Comparison of ENCODE assay signal across 13 mouse cellular contexts in the genomic region with DNA sequence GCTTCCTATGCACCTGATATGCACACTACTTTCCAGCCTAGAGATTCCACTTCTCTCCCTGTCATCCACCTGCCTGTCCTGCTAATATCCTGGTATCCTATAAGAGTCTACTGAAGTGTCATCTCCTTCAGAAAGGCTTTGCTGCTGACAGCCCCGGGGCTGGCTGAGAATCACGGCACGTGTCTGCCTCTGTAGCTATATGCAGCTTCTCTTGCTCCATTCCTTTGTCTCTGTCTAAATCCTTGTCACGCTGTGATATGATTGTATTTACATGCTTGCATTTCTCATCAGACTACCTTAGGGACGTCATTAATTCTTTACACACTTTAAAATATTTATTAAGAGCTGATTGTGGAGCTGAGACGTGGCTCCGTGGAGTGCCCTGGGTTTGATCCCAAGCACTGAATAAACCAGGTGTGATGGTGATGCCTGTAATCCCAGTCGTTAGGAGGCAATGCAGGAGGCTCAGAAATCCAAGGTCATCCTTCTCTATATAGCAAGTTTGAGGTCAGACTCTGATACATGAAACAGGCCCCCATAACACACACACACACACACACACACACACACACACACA. TPM values are rescaled to one million over a fixed set of nuclear protein-coding genes. Genes with fewer than 3 reads are reported as not detected.
DNase-seq lines count a peak whose midpoint lies in the region; ATAC-seq and TF ChIP-seq lines count a peak whose summit lies in the region.
"Had no signal": no experiment of that assay in that cellular context is flagged by ENCODE, and none has a peak within 500 bp of the region (broad histone marks: within the 10 kb centered on the region; RNA-seq: fewer than 3 reads in every experiment).

No protein-coding gene starts in this region.

- H3K27me3 ChIP-seq in forebrain, embryonic 14.5 days (replicated peaks; ENCODE audit: control insufficient read depth, insufficient read depth, low read length): no peaks in the 10 kb centered on the region
- no peaks in the 10 kb centered on the region for H3K27me3 ChIP-seq in forebrain, embryonic 10.5 days (ENCODE audit: poor library complexity, severe bottlenecking)
- H3K27me3 ChIP-seq in hindbrain, embryonic 14.5 days (ENCODE audit: control insufficient read depth, insufficient read depth, low read length): no peaks in the 10 kb centered on the region
- H3K27me3 ChIP-seq in hindbrain, embryonic 10.5 days (ENCODE audit: insufficient read depth, poor library complexity, severe bottlenecking): no peaks in the 10 kb centered on the region
- no peaks in the 10 kb centered on the region for H3K27me3 ChIP-seq in forebrain, postnatal 0 days (ENCODE audit: insufficient read depth, low read length)
- no peaks in the 10 kb centered on the region for H3K27me3 ChIP-seq in midbrain, embryonic 16.5 days (ENCODE audit: control insufficient read depth, insufficient read depth, low read depth, low read length)
- H3K27me3 ChIP-seq: limb, embryonic 12.5 days; liver, embryonic 15.5 days; Patski had no signal

- no peak for TF ChIP-seq CTCF in forebrain, postnatal 0 days (IDR thresholded peaks at IDR 0.05; ENCODE audit: low read depth)

- no peaks in the 10 kb centered on the region for H3K9me3 ChIP-seq in forebrain, embryonic 14.5 days (replicated peaks; ENCODE audit: control insufficient read depth, low read length)
- no peaks in the 10 kb centered on the region for H3K9me3 ChIP-seq in forebrain, embryonic 10.5 days
- H3K9me3 ChIP-seq in hindbrain, embryonic 14.5 days (ENCODE audit: control insufficient read depth, low read length): no peaks in the 10 kb centered on the region
- H3K9me3 ChIP-seq in hindbrain, embryonic 10.5 days: no peaks in the 10 kb centered on the region
- no peaks in the 10 kb centered on the region for H3K9me3 ChIP-seq in forebrain, postnatal 0 days (ENCODE audit: low read length)
- no peaks in the 10 kb centered on the region for H3K9me3 ChIP-seq in midbrain, embryonic 16.5 days (replicated peaks; ENCODE audit: control insufficient read depth, low read length, poor library complexity, severe bottlenecking)
- H3K9me3 ChIP-seq: limb, embryonic 12.5 days; liver, embryonic 15.5 days had no signal

- H3K27ac ChIP-seq in forebrain, embryonic 14.5 days (ENCODE audit: low read depth, low read length): peak overlapping the region; percentile 15; the same call in 1 of the 2 replicates
- H3K27ac ChIP-seq in forebrain, embryonic 10.5 days: no peak overlapping the region
- peak overlapping the region; percentile 71 for H3K27ac ChIP-seq in hindbrain, embryonic 14.5 days
- H3K27ac ChIP-seq in hindbrain, embryonic 10.5 days: no peak overlapping the region
- 0 out of 2 replicates have a peak overlapping the region, but pooled peaks have one; percentile 0 for H3K27ac ChIP-seq in forebrain, postnatal 0 days (ENCODE audit: low read depth, low read length)
- peak overlapping the region; percentile 83 for H3K27ac ChIP-seq in midbrain, embryonic 16.5 days (ENCODE audit: low read length)
- H3K27ac ChIP-seq: limb, embryonic 12.5 days; liver, embryonic 15.5 days had no signal

- 75% methylated on average over 8 of the region's 8 CpGs for WGBS in forebrain, embryonic 14.5 days
- 84% methylated on average over 8 of the region's 8 CpGs for WGBS in forebrain, embryonic 10.5 days
- 61% methylated on average over 8 of the region's 8 CpGs for WGBS in hindbrain, embryonic 14.5 days
- 86% methylated on average over 8 of the region's 8 CpGs for WGBS in hindbrain, embryonic 10.5 days
- WGBS in forebrain, postnatal 0 days: 65% methylated on average over 8 of the region's 8 CpGs
- 39% methylated on average over 8 of the region's 8 CpGs for WGBS in midbrain, embryonic 16.5 days

- DNase-seq in forebrain, embryonic 14.5 days (ENCODE audit: low spot score): no peak
- no peak for DNase-seq in forebrain, embryonic 10.5 days (ENCODE audit: extremely low spot score, low spot score)
- DNase-seq in hindbrain, embryonic 14.5 days (ENCODE audit: low spot score): no peak
- DNase-seq in hindbrain, embryonic 10.5 days (ENCODE audit: low spot score): no peak
- DNase-seq in forebrain, postnatal 0 days: no peak
- no peak for DNase-seq in lung, postnatal 10 days
- DNase-seq in urinary bladder, postnatal 14 days (ENCODE audit: low spot score): no peak
- DNase-seq: lung, postnatal 4 days; thymus, postnatal 14 days had no signal

- peaks cover 6% of the 10 kb centered on the region; the same call in 1 of the 2 replicates for H3K36me3 ChIP-seq in forebrain, embryonic 14.5 days (ENCODE audit: control insufficient read depth, insufficient read depth, low read length)
- no peaks in the 10 kb centered on the region; the same call in 1 of the 2 replicates for H3K36me3 ChIP-seq in forebrain, embryonic 10.5 days (replicated peaks)
- H3K36me3 ChIP-seq in hindbrain, embryonic 14.5 days (replicated peaks; ENCODE audit: control insufficient read depth, insufficient read depth): no peaks in the 10 kb centered on the region; the same call in 1 of the 2 replicates
- 0 out of 2 replicates have a peak, but pooled peaks cover 4% of the 10 kb centered on the region for H3K36me3 ChIP-seq in hindbrain, embryonic 10.5 days
- peaks cover 5% of the 10 kb centered on the region; the same call in 1 of the 2 replicates for H3K36me3 ChIP-seq in forebrain, postnatal 0 days (ENCODE audit: insufficient read depth)
- no peaks in the 10 kb centered on the region; the same call in 1 of the 2 replicates for H3K36me3 ChIP-seq in midbrain, embryonic 16.5 days (ENCODE audit: control insufficient read depth, insufficient read depth, low read length)

- H3K9ac ChIP-seq in forebrain, embryonic 14.5 days (ENCODE audit: low read length): no peak overlapping the region
- H3K9ac ChIP-seq in hindbrain, embryonic 14.5 days: peak overlapping the region; percentile 30
- no peak overlapping the region for H3K9ac ChIP-seq in forebrain, postnatal 0 days
- peak overlapping the region; percentile 34; the same call in 1 of the 2 replicates for H3K9ac ChIP-seq in midbrain, embryonic 16.5 days (ENCODE audit: low read depth, low read length)
- H3K9ac ChIP-seq: limb, embryonic 12.5 days; liver, embryonic 15.5 days had no signal

- H3K4me3 ChIP-seq in forebrain, embryonic 14.5 days (ENCODE audit: low read depth, low read length): no peak overlapping the region
- H3K4me3 ChIP-seq in forebrain, embryonic 10.5 days: no peak overlapping the region
- H3K4me3 ChIP-seq in hindbrain, embryonic 14.5 days (replicated peaks; ENCODE audit: low read length): no peak overlapping the region
- H3K4me3 ChIP-seq in hindbrain, embryonic 10.5 days: no peak overlapping the region
- H3K4me3 ChIP-seq in forebrain, postnatal 0 days (ENCODE audit: low read depth, low read length): no peak overlapping the region
- H3K4me3 ChIP-seq in midbrain, embryonic 16.5 days (ENCODE audit: low read depth, low read length): no peak overlapping the region
- H3K4me3 ChIP-seq: limb, embryonic 12.5 days; liver, embryonic 15.5 days had no signal

- no peak overlapping the region for H3K4me2 ChIP-seq in forebrain, embryonic 14.5 days (ENCODE audit: low read length)
- H3K4me2 ChIP-seq in hindbrain, embryonic 14.5 days (replicated peaks): no peak overlapping the region
- H3K4me2 ChIP-seq in forebrain, postnatal 0 days (ENCODE audit: low read depth): no peak overlapping the region
- no peak overlapping the region for H3K4me2 ChIP-seq in midbrain, embryonic 16.5 days (ENCODE audit: low read length)
- H3K4me2 ChIP-seq: limb, embryonic 12.5 days; liver, embryonic 15.5 days had no signal

- no peak for ATAC-seq in forebrain, embryonic 14.5 days
- no peak for ATAC-seq in hindbrain, embryonic 14.5 days (ENCODE audit: low FRiP score)
- ATAC-seq in forebrain, postnatal 0 days: no peak; the same call in 1 of the 2 replicates
- peak; percentile 69 for ATAC-seq in midbrain, embryonic 16.5 days
- ATAC-seq: Patski had no signal

- 0 out of 2 replicates have a peak, but pooled peaks cover 3% of the 10 kb centered on the region for H3K4me1 ChIP-seq in forebrain, embryonic 14.5 days (ENCODE audit: control insufficient read depth, insufficient read depth, low read length)
- H3K4me1 ChIP-seq in forebrain, embryonic 10.5 days: peaks cover 21% of the 10 kb centered on the region
- H3K4me1 ChIP-seq in hindbrain, embryonic 14.5 days (replicated peaks; ENCODE audit: control insufficient read depth, insufficient read depth, low read length): peaks cover 10% of the 10 kb centered on the region; the same call in 1 of the 2 replicates
- peaks cover 25% of the 10 kb centered on the region for H3K4me1 ChIP-seq in hindbrain, embryonic 10.5 days (replicated peaks)
- no peaks in the 10 kb centered on the region for H3K4me1 ChIP-seq in forebrain, postnatal 0 days (ENCODE audit: insufficient read depth)
- H3K4me1 ChIP-seq in midbrain, embryonic 16.5 days (ENCODE audit: control insufficient read depth, insufficient read depth, low read length): peaks cover 29% of the 10 kb centered on the region

RNA-seq across cellular contexts. Expression of a gene that starts 54.9 kb away (rescaled TPM):
- polyA plus RNA-seq in forebrain, embryonic 14.5 days (2014; fragmentation: Nextera tagmentation; extraction: Ambion mirVana): 42.6 and 44.3 TPM in 2 replicates
- 59.3 and 66.1 TPM in 2 replicates for polyA plus RNA-seq in forebrain, embryonic 10.5 days (2016; fragmentation: Nextera tagmentation; extraction: Ambion mirVana)
- 37.3 and 40.3 TPM in 2 replicates for polyA plus RNA-seq in hindbrain, embryonic 14.5 days (2014; fragmentation: Nextera tagmentation; extraction: Ambion mirVana)
- polyA plus RNA-seq in hindbrain, embryonic 10.5 days (2016; fragmentation: Nextera tagmentation; extraction: Ambion mirVana): 45.0 and 55.8 TPM in 2 replicates
- 56.2 and 70.7 TPM in 2 replicates for total RNA-seq in forebrain, postnatal 0 days (2014; rRNA removed)
- polyA plus RNA-seq in forebrain, postnatal 0 days (2015; fragmentation: Nextera tagmentation; extraction: Ambion mirVana): 28.9 and 32.8 TPM in 2 replicates
- 31.9 and 34.1 TPM in 2 replicates for polyA plus RNA-seq in midbrain, embryonic 16.5 days (2015; fragmentation: Nextera tagmentation; extraction: Ambion mirVana)

Comparison
In these comparisons a context has a peak if more than half of its experiments do, and no peak if none do; other contexts are left out.
1. H3K27ac ChIP-seq: peak in forebrain, embryonic 14.5 days (single experiment), hindbrain, embryonic 14.5 days (single experiment), forebrain, postnatal 0 days (single experiment) and midbrain, embryonic 16.5 days (single experiment); none in forebrain, embryonic 10.5 days (single experiment) and hindbrain, embryonic 10.5 days (single experiment).
2. H3K9ac ChIP-seq: peak in hindbrain, embryonic 14.5 days (single experiment) and midbrain, embryonic 16.5 days (single experiment); none in forebrain, embryonic 14.5 days (single experiment) and forebrain, postnatal 0 days (single experiment).